Mouse (Mus musculus): ENCODE measurements around the gene Calhm5. TPM values are rescaled to one million over a fixed set of nuclear protein-coding genes. Genes with fewer than 3 reads are reported as not detected.

Calhm5 gene
- 0.71 and 1.1 TPM in 2 replicates for polyA plus RNA-seq (2014; fragmentation: Nextera tagmentation; extraction: Ambion mirVana)

DNA sequence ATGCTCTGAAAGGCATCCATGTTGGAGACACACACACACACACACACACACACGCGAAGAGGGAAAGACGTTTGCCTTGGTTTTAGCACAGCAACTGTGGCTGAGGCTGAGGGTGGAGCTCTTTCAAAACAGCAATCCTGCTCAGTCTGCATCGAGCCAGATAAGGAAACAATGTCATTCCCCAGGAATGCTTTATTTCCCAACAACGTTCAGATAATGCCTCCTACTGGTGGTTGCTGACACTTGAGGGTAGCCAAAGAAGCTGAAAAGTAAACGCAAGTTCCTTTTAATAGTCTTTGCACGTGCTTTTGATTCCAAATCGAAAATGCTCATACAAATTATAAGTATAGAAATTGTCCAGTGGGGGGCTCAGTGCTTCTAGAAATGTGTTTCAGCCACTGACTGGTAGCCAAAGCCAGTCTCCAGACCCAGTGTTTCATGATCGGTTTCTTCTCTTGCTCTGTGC lies at the start of gene Calhm5:
Gene Calhm5, minus strand, starts transcription at position 102 of the 466 bp plus-strand sequence.
- H3K27ac ChIP-seq (ENCODE audit: low read depth, low read length) = no peak within 1 kb of the TSS
- peak within 1 kb of the TSS; percentile 38 for H3K4me2 ChIP-seq (ENCODE audit: low read depth, low read length)
- H3K36me3 ChIP-seq (ENCODE audit: control insufficient read depth, insufficient read depth, low read length) = no peaks in the 10 kb centered on the region
- peak; percentile 76 for ATAC-seq (ENCODE audit: low read depth)
- peak within 1 kb of the TSS; percentile 29; the same call in 1 of the 2 replicates for H3K9ac ChIP-seq (replicated peaks; ENCODE audit: low read depth, low read length)
- H3K9me3 ChIP-seq (ENCODE audit: control insufficient read depth, low read length) = no peaks in the 10 kb centered on the region
- no peaks in the 10 kb centered on the region for H3K27me3 ChIP-seq (ENCODE audit: control insufficient read depth, insufficient read depth, low read length)
- WGBS = 23% methylated on average over 9 of the region's 9 CpGs
- peak within 1 kb of the TSS; percentile 10; the same call in 1 of the 2 replicates for H3K4me3 ChIP-seq (ENCODE audit: low read depth, low read length)
- no peaks in the 10 kb centered on the region for H3K4me1 ChIP-seq (ENCODE audit: control insufficient read depth, insufficient read depth, low read length)

DNA sequence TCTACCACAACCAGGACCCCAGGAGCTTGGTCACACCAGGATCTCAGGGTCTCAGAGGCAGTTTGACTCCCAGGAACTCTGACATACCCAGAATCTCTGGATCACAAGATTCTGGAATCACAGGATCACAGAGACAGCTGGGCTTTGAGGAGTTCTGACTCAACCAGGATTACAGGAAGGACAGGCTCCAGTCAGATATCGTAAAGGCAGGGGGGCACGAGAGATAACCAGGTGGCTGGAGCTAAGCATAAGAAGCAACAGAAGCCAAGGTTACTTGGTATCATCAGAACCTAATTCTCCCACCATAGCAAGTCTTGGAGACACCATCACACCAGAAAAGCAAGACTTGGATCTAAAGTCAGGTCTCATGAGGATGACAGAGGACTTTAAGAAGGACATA lies 45.4 kb upstream of the Calhm5 start:
- H3K27me3 ChIP-seq (ENCODE audit: control insufficient read depth, insufficient read depth, low read length) = no peaks in the 10 kb centered on the region
- H3K36me3 ChIP-seq (ENCODE audit: control insufficient read depth, insufficient read depth, low read length) = no peaks in the 10 kb centered on the region
- no peak overlapping the region for H3K27ac ChIP-seq (ENCODE audit: low read depth, low read length)
- no peaks in the 10 kb centered on the region for H3K4me1 ChIP-seq (ENCODE audit: control insufficient read depth, insufficient read depth, low read length)
- no peak for ATAC-seq (ENCODE audit: low read depth)
- no peaks in the 10 kb centered on the region for H3K9me3 ChIP-seq (ENCODE audit: control insufficient read depth, low read length)
- H3K9ac ChIP-seq (replicated peaks; ENCODE audit: low read depth, low read length) = no peak overlapping the region
- no peak overlapping the region for H3K4me3 ChIP-seq (ENCODE audit: low read depth, low read length)
- no peak overlapping the region for H3K4me2 ChIP-seq (ENCODE audit: low read depth, low read length)
- WGBS = 94% methylated on average over 2 of the region's 2 CpGs

DNA sequence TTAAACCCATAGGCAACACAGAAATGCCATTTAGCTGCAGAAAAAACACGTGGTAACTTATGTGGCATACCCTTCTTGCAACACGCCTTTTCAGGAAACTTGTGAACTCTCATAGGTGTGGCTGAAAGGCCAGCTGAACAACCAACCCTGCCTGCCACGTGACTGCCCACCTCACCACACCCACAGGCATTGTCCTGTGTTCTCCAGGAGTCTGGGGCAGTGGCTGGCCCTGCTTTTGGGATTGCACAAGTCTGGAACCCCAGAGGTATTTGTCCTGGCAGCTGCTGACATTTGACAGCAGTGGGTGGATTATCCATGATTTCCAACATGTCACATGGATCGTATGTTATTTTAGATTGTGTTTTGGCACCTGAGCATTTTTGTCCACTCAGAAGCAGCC lies 43.4 kb upstream of the Calhm5 start:
- Histone ChIP-seq H3K27ac (ENCODE audit: low read depth, low read length) (no peak overlapping the region), H3K4me1 (ENCODE audit: control insufficient read depth, insufficient read depth, low read length) (no peaks in the 10 kb centered on the region), H3K36me3 (ENCODE audit: control insufficient read depth, insufficient read depth, low read length) (no peaks in the 10 kb centered on the region), H3K27me3 (ENCODE audit: control insufficient read depth, insufficient read depth, low read length) (no peaks in the 10 kb centered on the region), H3K4me3 (ENCODE audit: low read depth, low read length) (no peak overlapping the region), H3K4me2 (ENCODE audit: low read depth, low read length) (no peak overlapping the region), H3K9me3 (ENCODE audit: control insufficient read depth, low read length) (no peaks in the 10 kb centered on the region), H3K9ac (replicated peaks; ENCODE audit: low read depth, low read length) (no peak overlapping the region)
- no peak for ATAC-seq (ENCODE audit: low read depth)
- whole genome bisulfite sequencing = 72% methylated on average over 4 of the region's 4 CpGs

DNA sequence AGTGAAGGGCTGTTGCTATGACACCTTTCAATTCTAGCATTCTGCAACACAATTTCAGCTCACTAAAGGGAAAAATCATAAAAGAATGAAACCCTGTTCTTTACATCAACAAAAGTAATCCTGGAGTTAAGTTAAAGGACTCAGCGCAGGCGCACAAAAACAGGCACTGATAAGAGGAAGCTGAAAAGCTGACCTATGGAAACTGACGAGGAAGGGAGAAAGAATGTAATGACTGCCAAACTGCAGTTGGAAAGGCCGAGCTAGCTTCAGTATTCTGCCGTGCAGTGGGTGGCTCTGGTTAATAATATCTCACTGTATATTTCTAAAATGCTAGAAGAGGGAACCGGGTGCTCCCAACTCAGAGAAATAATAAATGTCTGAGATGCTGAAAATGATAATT lies 41.7 kb upstream of the Calhm5 start:
- no peak for ATAC-seq (ENCODE audit: low read depth)
- Histone ChIP-seq H3K27me3 (ENCODE audit: control insufficient read depth, insufficient read depth, low read length) (no peaks in the 10 kb centered on the region), H3K27ac (ENCODE audit: low read depth, low read length) (no peak overlapping the region), H3K9me3 (ENCODE audit: control insufficient read depth, low read length) (no peaks in the 10 kb centered on the region), H3K9ac (replicated peaks; ENCODE audit: low read depth, low read length) (no peak overlapping the region), H3K4me1 (ENCODE audit: control insufficient read depth, insufficient read depth, low read length) (no peaks in the 10 kb centered on the region), H3K4me2 (ENCODE audit: low read depth, low read length) (no peak overlapping the region), H3K4me3 (ENCODE audit: low read depth, low read length) (no peak overlapping the region), H3K36me3 (ENCODE audit: control insufficient read depth, insufficient read depth, low read length) (no peaks in the 10 kb centered on the region)
- WGBS = 79% methylated on average over 6 of the region's 6 CpGs

DNA sequence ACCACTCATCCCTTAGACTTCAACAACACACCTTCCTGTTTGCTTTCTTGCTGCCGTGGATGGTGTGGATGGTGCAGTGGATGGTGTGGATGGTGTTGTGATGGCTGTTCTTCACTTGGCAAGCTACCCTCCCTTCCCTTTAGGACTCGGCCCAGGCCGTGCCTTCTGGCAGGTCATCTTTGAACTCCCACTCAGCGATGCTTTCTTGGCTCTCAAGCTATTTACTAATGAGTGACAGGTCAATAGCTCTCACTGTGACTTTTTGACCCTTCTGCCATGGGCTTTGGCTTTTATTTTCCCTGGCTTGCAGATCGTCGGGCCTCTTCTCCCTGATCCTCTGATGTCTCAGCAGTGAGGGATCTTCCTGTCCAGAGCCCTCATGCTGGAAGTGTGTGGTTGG lies 40.1 kb upstream of the Calhm5 start:
- no peaks in the 10 kb centered on the region for H3K9me3 ChIP-seq (ENCODE audit: control insufficient read depth, low read length)
- no peaks in the 10 kb centered on the region for H3K36me3 ChIP-seq (ENCODE audit: control insufficient read depth, insufficient read depth, low read length)
- no peak overlapping the region for H3K9ac ChIP-seq (replicated peaks; ENCODE audit: low read depth, low read length)
- no peaks in the 10 kb centered on the region for H3K27me3 ChIP-seq (ENCODE audit: control insufficient read depth, insufficient read depth, low read length)
- ATAC-seq (ENCODE audit: low read depth) = no peak
- H3K27ac ChIP-seq (ENCODE audit: low read depth, low read length) = no peak overlapping the region
- H3K4me1 ChIP-seq (ENCODE audit: control insufficient read depth, insufficient read depth, low read length) = no peaks in the 10 kb centered on the region
- WGBS = 29% methylated on average over 6 of the region's 6 CpGs
- no peak overlapping the region for H3K4me3 ChIP-seq (ENCODE audit: low read depth, low read length)
- H3K4me2 ChIP-seq (ENCODE audit: low read depth, low read length) = no peak overlapping the region

DNA sequence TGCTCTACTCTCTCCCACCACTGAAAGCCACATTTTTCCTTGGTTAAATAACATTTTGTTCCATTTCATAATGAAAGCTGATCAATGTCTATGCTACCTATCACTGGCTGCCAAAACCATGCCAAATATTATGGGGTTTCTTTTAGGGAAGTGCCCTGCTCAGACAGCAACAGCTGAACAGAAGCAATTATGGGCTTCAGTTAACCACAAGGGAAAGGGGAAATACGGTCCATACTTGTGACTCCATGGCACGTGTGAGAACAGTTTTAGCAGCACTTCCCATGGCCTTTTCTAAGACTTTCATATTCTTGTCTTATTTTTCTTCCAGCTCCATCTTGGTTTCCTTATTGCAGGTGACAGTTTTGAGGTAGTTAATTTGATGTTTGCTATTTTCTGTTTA lies 35.0 kb upstream of the Calhm5 start:
- Histone ChIP-seq H3K27me3 (ENCODE audit: control insufficient read depth, insufficient read depth, low read length) (no peaks in the 10 kb centered on the region), H3K4me1 (ENCODE audit: control insufficient read depth, insufficient read depth, low read length) (no peaks in the 10 kb centered on the region), H3K9ac (replicated peaks; ENCODE audit: low read depth, low read length) (no peak overlapping the region), H3K27ac (ENCODE audit: low read depth, low read length) (no peak overlapping the region), H3K4me3 (ENCODE audit: low read depth, low read length) (no peak overlapping the region), H3K4me2 (ENCODE audit: low read depth, low read length) (no peak overlapping the region), H3K9me3 (ENCODE audit: control insufficient read depth, low read length) (no peaks in the 10 kb centered on the region), H3K36me3 (ENCODE audit: control insufficient read depth, insufficient read depth, low read length) (no peaks in the 10 kb centered on the region)
- 79% methylated on average over 2 of the region's 2 CpGs for WGBS
- ATAC-seq (ENCODE audit: low read depth) = no peak

DNA sequence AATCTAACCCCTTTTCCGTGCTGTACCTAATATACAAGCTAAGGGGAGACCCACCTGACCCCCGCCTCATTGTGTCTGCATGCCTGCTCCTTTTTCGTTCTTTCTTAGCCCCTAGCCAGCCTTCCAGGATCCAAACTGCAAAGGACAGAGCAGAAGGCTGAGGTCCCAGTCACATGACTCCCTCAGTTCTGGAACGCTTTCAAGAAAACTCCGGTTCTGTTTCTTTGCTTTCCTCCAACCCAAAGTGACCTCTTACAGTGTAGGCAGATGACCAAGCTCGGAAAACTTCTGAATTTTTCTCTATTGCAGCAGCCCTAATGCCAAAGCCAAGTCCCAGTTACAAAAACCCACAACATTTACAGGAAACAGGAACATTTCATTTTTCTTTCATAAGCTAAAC lies 32.1 kb upstream of the Calhm5 start:
- no peaks in the 10 kb centered on the region for H3K4me1 ChIP-seq (ENCODE audit: control insufficient read depth, insufficient read depth, low read length)
- 86% methylated on average over 6 of the region's 6 CpGs for WGBS
- no peaks in the 10 kb centered on the region for H3K9me3 ChIP-seq (ENCODE audit: control insufficient read depth, low read length)
- H3K27ac ChIP-seq (ENCODE audit: low read depth, low read length) = no peak overlapping the region
- ATAC-seq (ENCODE audit: low read depth) = no peak
- no peak overlapping the region for H3K9ac ChIP-seq (replicated peaks; ENCODE audit: low read depth, low read length)
- H3K27me3 ChIP-seq (ENCODE audit: control insufficient read depth, insufficient read depth, low read length) = no peaks in the 10 kb centered on the region
- H3K4me2 ChIP-seq (ENCODE audit: low read depth, low read length) = no peak overlapping the region
- H3K36me3 ChIP-seq (ENCODE audit: control insufficient read depth, insufficient read depth, low read length) = no peaks in the 10 kb centered on the region
- no peak overlapping the region for H3K4me3 ChIP-seq (ENCODE audit: low read depth, low read length)

DNA sequence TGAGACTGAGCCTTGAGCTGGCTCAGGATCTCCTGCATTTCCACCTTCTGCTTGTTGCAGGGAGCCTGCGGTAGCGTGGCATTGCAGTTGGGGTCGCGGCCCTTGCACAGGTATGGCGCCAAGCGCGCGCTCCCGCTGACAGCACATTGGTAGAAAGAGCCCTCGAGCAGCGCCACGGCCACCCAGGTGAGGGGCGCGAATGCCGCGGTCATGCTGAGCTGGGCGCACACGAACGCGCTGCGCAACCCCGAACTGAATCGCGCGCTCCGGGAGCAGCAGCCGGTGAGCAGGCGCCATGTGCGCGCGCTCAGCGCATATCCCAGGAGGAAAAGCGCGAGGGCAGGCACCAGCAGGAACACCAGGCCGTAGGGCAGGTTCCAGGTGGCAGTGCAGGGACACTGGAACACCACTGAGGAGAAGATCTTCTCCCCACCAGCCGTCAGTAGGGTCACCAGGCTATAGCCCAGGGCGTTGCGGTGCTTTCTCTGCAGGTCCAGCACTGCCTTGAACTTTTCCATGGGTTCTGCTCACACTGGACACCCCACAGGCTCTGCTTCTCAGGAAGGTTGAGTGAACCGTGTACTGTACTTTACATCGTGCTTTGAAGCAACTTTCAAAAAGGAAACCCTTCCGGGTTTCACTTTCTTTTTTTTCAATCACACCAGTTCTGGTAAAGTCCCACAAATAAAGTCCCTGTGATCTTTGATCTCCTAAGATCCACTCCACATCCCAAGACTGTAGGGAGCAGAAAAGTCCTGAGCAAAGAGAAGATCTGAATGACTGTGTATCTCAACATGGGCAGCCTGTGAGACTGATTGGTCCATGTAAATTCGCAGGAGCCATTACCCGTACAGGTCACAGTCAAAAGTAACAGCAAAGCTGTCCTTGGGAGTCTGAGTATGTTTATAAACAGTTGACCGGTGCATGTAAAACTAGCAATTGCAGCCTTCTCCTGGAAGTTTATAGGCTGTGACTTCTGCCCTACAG lies 31.4 kb upstream of the Calhm5 start, which contains the start of gene Calhm6:
Gene Calhm6, minus strand, starts transcription at position 593 of the 987 bp plus-strand sequence.
- Histone ChIP-seq H3K27me3 (ENCODE audit: control insufficient read depth, insufficient read depth, low read length) (no peaks in the 10 kb centered on the region), H3K4me3 (ENCODE audit: low read depth, low read length) (peak within 1 kb of the TSS; percentile 42), H3K4me2 (ENCODE audit: low read depth, low read length) (peak within 1 kb of the TSS; percentile 61), H3K9ac (replicated peaks; ENCODE audit: low read depth, low read length) (peak within 1 kb of the TSS; percentile 51), H3K27ac (ENCODE audit: low read depth, low read length) (no peak within 1 kb of the TSS), H3K9me3 (ENCODE audit: control insufficient read depth, low read length) (no peaks in the 10 kb centered on the region), H3K4me1 (ENCODE audit: control insufficient read depth, insufficient read depth, low read length) (no peaks in the 10 kb centered on the region), H3K36me3 (ENCODE audit: control insufficient read depth, insufficient read depth, low read length) (no peaks in the 10 kb centered on the region)
- WGBS = 19% methylated on average over 44 of the region's 44 CpGs
- ATAC-seq (ENCODE audit: low read depth) = peak; percentile 88

DNA sequence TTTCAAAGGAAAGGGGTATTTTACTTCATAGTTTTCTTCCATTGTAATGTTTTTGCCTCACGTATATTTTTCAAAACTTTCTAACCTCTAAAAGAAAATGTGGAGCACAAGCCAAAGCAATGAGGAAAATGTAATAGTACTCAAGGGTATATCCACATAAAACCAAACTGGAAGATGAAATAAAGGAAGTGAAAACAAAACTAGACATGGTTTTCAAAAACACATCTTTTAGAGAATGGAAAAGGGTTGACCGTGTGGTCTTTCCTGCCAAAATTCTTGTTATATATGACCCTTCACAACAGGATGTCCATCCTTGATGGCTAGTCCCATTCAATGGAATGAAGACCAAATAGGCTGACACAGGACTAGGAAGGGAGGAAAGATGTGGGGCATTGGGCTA lies 22.1 kb upstream of the Calhm5 start:
- H3K36me3 ChIP-seq (ENCODE audit: control insufficient read depth, insufficient read depth, low read length) = no peaks in the 10 kb centered on the region
- no peaks in the 10 kb centered on the region for H3K27me3 ChIP-seq (ENCODE audit: control insufficient read depth, insufficient read depth, low read length)
- no peak overlapping the region for H3K4me2 ChIP-seq (ENCODE audit: low read depth, low read length)
- no peak overlapping the region for H3K9ac ChIP-seq (replicated peaks; ENCODE audit: low read depth, low read length)
- no peak overlapping the region for H3K27ac ChIP-seq (ENCODE audit: low read depth, low read length)
- H3K4me1 ChIP-seq (ENCODE audit: control insufficient read depth, insufficient read depth, low read length) = no peaks in the 10 kb centered on the region
- no peaks in the 10 kb centered on the region for H3K9me3 ChIP-seq (ENCODE audit: control insufficient read depth, low read length)
- ATAC-seq (ENCODE audit: low read depth) = no peak
- no peak overlapping the region for H3K4me3 ChIP-seq (ENCODE audit: low read depth, low read length)
- 86% methylated on average over 2 of the region's 2 CpGs for WGBS

Measured in neural tube, embryonic 14.5 days (tissue).